Mouse (Mus musculus) cerebellum, adult 9-11 months (tissue): ENCODE measurements at regions not wholly inside any gene's neighbourhood (a gene's known extent, or its start where the extent isn't known, plus 50 kb on each side); places are given as distances from the start of the nearest gene placed in this dataset.

Source experiments
- DNase-seq: peaks from one replicate; pipeline ENCODE4 v3.0.0; 2022

GRCm38 (mm10) chr1:69165202-69165601 lies 57.3 kb upstream of the Erbb4 start:
- no peak for DNase-seq
